Mouse (Mus musculus): ENCODE measurements around the gene Hnrnpf.
"Not testable (repeated sequence)": the region's sequence is repeated elsewhere in the genome, so short reads cannot be mapped to it uniquely, and the experiment has no call there.

The Hnrnpf gene

GRCm38 (mm10) chr6:117900126-117901080 is at the start of gene Hnrnpf:
TSS of gene Hnrnpf (plus strand) at chr6:117900324.
- no peak for DNase-seq (ENCODE audit: low spot score in 2 of 2)

DNA sequence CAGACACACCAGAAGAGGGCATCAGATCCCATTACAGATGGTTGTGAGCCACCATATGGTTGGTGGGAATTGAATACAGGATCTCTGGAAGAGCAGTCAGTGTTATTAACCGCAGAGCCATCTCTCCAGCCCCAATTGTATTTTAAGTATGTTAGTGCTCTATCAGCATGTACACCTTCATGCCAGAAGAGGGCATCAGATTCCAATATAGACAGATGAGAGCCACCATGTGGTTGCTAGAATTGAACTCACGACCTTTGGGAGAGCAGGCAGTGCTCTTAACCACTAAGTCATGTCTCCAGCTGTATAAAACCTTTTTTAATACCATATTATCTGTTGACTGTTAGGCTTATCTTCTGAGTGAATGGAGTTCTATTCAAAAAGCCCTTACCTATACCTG is 48.4 kb upstream of the Hnrnpf start:
- DNase-seq (ENCODE audit: low spot score in 2 of 2) = no peak

- DNase-seq (ENCODE audit: low spot score in 2 of 2) = no peak
These were observed 42.1 kb upstream of the Hnrnpf start for GRCm38 (mm10) chr6:117857990-117858389.

- DNase-seq (ENCODE audit: low spot score in 2 of 2) = no peak
These were observed 38.3 kb upstream of the Hnrnpf start, which contains the start of gene Zfp239 for GRCm38 (mm10) chr6:117861848-117862247. TSS of gene Zfp239 (plus strand) at chr6:117862100.

DNA sequence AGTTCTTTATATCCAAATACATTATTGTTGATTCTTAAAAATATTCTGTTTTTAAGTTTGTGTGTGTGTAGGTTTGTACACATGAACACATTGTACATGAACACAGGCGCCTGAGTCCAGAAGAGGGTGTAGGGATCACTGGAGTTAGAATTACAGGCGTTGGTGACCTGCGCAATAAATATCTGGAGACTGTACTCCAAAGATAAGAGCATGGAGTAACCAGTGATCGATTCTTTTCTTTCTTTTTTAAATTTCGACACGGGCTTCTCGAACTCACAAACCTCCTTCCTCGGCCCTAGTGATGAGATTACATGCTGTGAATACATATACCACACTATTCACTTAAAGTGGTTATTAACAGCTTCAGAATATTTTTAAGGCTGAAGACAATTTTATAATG is 37.7 kb upstream of the Hnrnpf start:
- no peak for DNase-seq (ENCODE audit: low spot score in 2 of 2)

DNA sequence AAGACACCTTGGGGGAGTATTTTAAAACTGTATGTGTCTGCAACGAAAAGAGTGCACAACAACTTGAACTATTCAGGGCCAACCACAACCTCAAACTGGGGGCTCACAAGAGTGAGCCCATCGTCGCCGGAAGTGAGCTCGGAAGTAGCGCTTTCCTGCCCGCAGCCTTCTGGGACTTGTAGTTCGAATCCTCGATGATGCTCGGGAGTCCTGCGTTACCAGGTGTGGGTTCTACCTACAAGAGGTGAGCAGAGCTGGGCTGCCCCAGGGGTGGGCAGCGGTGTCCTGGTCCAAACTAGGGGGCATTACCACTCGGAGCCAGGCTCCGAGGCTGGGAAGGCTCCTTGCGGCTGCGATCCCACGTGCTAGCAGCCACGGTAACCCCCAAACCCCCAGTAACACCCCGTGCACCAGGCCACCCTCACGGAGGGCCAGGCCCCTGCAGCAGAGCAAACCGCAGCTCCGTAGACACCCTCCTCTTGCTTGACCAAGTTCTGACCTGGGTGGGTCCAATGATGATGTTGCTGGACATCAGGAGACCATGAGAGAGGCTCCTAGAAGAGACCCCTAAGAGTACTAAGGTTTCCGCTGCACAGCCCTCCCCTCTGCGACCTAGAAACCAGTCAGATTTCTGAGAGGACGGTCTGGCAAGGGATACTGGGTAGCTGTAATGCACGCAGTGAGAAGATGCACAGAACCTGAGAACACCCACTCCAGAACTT is 37.1 kb upstream of the Hnrnpf start:
- DNase-seq (ENCODE audit: low spot score in 2 of 2) = peak in 1 of 2 experiments; percentile 45

DNA sequence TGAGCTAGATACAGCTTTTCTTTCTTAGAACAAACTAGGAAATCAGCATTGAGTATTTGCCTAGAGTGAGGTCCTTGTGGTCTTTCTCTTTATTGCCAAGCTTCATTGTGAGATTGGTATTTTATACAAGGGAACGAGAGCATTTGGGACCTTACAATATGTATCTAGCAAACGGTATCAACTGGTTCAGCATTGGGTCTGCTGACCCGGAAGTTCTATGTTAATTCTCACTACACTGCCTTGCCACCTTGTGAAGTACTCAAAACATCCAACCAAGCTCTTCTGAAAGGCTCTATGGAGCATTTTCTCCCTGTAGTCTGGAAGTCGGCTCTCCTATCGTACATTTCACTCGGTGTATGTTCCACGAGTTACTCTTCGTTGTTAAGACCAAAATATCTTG is 36.4 kb upstream of the Hnrnpf start:
- DNase-seq (ENCODE audit: low spot score in 2 of 2) = no peak

GRCm38 (mm10) chr6:117868187-117868586 is 31.9 kb upstream of the Hnrnpf start:
- DNase-seq (ENCODE audit: low spot score in 2 of 2) = no peak

GRCm38 (mm10) chr6:117871034-117871433 is 29.1 kb upstream of the Hnrnpf start:
- no peak for DNase-seq (ENCODE audit: low spot score in 2 of 2)

GRCm38 (mm10) chr6:117873450-117873849 is 26.7 kb upstream of the Hnrnpf start:
- not testable (repeated sequence) for DNase-seq (ENCODE audit: low spot score in 2 of 2)

DNA sequence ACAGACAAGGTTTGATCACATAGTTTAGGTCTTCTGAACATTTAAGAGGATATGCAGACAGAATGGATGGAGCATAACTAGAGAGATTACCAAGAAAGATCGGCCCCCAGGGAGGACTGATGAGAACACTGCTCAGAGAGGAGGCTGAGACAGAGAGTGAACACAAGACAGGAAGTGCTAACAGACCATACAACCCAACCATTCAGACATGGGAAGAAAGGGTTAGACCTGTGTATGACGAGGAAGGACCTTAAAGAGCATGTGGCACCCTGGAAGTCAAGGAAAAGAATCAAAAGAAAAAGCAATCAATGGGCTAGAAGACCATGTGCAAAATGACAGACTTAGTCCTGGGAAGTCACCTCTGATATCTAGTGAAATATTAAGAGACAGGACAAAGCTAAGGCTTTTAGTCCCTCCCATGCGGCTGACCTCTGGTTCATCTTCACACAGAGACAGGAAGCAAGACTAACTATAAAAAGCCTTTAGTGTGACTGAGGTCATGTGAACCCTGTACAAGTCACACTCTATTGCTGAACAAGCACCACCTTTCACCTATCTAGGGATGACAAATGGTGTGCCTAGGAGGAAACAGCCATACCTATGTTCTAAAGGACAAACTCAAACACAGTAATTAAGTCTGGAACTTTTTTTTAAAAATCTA is 25.4 kb upstream of the Hnrnpf start:
- no peak for DNase-seq (ENCODE audit: low spot score in 2 of 2)

GRCm38 (mm10) chr6:117878700-117879407 is 21.3 kb upstream of the Hnrnpf start:
- DNase-seq (ENCODE audit: low spot score in 2 of 2) = peak; percentile 85 to 89

DNA sequence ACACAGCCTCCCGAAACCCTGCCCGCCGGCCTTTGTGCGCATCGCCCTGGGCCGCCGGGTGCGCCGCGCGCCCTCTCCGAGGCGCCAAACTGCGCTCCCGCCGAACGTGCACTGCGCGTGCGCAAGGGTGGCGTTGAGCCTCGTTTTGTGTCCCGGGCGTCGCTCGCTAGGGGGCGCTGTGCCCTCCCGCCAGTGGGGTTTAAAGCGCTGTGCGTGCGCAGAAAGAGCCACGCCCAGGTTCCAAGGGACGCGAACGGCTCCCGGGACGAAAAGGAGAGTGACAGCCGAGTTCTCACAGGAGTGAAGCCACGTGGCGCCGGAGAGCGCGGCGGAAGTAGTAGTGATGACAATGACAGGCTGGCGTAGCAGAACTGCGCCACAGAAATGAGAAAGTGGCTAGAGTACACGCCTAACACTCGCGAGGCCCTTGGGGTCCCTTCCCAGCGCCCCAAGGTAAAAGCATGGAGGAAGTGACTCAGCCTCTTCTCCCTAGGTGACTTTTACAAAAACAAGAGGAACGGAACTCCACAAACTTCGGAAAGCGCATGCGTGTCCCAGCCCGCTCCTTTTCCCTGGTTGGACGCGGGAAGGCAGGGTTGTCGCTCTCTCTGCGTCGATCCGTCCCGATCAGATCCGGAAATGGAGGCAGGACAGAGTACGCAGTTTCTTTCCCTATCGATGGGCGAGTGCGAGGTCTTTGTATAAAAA is 20.6 kb upstream of the Hnrnpf start:
- DNase-seq (ENCODE audit: low spot score in 2 of 2) = peak; percentile 97 to 99

DNA sequence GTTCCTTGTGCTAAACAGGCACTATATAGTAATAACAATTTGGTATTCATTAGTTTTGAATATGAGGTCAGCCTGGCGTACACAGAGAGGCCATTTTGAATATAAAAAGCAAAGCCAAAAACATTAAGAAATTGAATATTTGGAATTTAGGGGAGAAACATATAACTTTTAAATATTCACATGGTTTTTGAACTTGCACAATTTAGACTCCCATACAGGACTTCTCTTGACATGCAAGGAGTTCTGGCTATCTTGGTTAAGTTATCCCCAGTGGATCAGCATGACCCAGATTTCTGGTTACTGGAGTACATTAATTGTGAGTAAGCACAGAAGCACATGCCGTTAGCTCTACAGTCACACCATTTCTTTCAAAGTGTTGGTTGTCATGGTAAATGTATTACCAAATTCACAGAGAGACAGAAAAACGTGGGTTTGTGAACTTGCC is 19.7 kb upstream of the Hnrnpf start:
- no peak for DNase-seq (ENCODE audit: low spot score in 2 of 2)

GRCm38 (mm10) chr6:117881229-117881628 is 18.9 kb upstream of the Hnrnpf start:
- DNase-seq (ENCODE audit: low spot score in 2 of 2) = no peak

DNA sequence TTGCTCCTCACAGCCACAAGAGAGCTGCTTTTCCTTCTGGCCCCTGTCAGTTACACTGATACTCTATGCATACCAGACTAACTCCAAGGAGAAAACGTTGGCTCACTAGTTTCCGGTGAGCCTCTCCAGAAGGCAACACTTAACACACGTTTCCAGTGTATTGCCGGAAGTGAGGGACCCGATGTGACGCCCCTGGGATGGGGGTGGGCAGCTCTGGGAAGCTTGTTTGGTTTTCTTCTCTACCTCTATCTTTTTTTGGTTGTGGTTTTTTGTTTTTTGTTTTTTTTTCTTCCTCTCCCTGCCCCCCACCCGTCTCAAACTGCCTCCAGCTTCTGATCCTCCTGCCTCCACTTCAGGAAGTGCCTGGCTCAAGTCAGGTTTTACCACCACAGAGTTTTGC is 18.1 kb upstream of the Hnrnpf start:
- DNase-seq (ENCODE audit: low spot score in 2 of 2) = no peak

DNA sequence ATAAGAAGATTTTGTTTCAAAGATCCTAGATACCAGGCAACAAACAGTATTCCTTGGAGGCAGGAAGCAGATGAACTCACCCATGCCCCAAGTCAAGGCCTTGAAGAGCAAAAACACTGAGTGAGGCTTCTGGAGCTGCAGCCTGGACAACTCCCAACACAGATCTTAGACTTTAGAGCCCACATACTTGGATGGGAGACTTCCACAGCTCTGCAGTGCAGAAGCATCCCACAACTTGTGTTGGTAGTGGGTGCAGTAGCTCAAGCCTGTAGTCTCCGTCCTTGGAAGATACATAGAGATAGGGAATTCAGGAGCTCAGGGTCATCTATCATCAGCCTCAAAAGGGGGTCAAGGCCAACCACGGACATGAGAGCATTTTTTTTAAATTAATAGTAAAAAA is 14.2 kb upstream of the Hnrnpf start:
- DNase-seq (ENCODE audit: low spot score in 2 of 2) = no peak

DNA sequence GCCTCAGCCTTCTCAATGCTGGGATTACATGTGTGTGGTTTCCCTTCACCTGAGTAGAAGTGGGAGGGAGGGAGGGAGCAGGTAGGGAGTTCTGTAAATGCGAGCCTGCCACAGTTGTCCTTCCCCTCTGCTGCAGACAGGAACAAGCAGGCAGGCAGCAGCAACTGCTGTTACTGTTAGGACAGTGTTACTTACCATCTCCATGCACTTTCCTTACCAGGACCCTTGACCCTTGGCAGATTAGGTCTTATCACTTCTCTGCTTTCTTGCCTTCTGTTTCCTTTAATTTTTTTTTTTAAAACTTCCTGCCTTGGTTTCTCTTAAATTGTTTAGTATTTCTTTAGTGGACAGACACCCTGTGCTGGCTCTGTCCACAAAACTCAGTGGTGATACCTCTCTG is 12.1 kb upstream of the Hnrnpf start:
- no peak for DNase-seq (ENCODE audit: low spot score in 2 of 2)

DNA sequence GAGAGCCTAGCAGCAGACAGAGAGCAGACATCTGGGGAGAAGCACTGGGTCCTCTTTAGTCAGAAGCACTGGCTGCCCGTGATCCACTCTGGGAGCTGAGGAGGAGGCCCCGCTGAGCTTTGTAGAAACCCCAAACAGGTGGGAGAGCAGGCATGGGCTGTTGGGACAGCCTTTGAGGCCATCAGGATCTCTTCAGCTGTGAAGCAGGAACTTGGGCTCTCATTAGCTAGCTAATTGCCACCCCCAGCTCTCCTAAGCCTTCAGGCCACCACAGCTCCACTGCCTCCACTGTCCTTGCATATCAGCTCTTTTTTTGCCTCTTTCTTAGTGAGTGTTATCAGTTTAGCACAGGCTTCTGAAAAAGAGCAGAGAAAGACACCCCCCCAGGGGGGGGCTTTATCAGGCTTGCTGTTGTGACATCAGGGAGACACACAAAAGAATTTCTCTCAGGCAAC is 11.5 kb upstream of the Hnrnpf start:
- no peak for DNase-seq (ENCODE audit: low spot score in 2 of 2)

DNA sequence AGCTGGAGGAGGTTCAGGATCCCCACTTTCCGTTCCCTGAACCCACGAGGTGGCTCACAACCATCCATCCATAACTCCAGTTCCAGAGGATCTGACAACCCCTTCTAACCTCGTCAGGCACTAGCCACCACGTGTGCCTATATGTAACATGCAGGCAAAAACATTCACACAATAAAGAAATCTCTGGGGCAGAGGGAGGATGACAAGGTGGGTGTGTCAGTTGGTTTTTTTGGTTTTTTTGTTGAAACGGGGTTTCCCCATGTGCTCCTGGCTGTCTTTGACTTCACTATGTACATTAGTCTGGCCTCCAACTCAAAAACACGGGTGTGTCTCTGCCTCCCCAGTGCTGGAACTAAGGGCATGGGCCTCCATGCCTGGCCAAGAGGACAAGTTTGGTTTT is 9.9 kb upstream of the Hnrnpf start:
- DNase-seq (ENCODE audit: low spot score in 2 of 2) = no peak
